Mouse (Mus musculus) myocyte (in vitro differentiated cells): ENCODE measurements around the gene Naaladl2. TPM values are rescaled to one million over a fixed set of nuclear protein-coding genes. Genes with fewer than 3 reads are reported as not detected.

Experiments
- H3K27me3 ChIP-seq: one replicate; pipeline ENCODE4 v1.6.1; 2011; ENCODE audit not compliant: control insufficient read depth, insufficient read depth, insufficient read length
- H3K36me3 ChIP-seq: one replicate; pipeline ENCODE4 v1.6.1; 2011; ENCODE audit not compliant: control insufficient read depth, insufficient read depth
- H3K4me2 ChIP-seq: one replicate; pipeline ENCODE4 v1.6.1; 2011; ENCODE audit warnings: low read depth, control low read depth
- H3K4me3 ChIP-seq: one replicate; pipeline ENCODE4 v1.5.1; 2011; ENCODE audit warnings: mild to moderate bottlenecking, control low read depth, moderate library complexity
- H3K79me2 ChIP-seq: one replicate; pipeline ENCODE4 v1.6.1; 2011; ENCODE audit not compliant: control insufficient read depth, insufficient read depth
- H3ac ChIP-seq: one replicate; pipeline ENCODE4 v1.6.1; 2011; ENCODE audit not compliant: control insufficient read depth, insufficient read length
- CEBPB ChIP-seq: IDR thresholded peaks from 2 replicates; pipeline ENCODE4 v1.6.1; 2011; ENCODE audit warnings: mild to moderate bottlenecking, moderate library complexity; ENCODE audit not compliant: poor library complexity, insufficient read depth, severe bottlenecking
- E2F4 ChIP-seq: IDR thresholded peaks from one replicate; pipeline ENCODE4 v1.6.1; 2011; ENCODE audit warnings: mild to moderate bottlenecking, control low read depth, moderate library complexity; ENCODE audit not compliant: insufficient read depth
- MAX ChIP-seq: IDR thresholded peaks from one replicate; pipeline ENCODE4 v1.6.1; 2011; ENCODE audit warnings: low read depth, mild to moderate bottlenecking, control low read depth
- MYOD1 ChIP-seq, 3 experiments: IDR thresholded peaks; one replicate each; pipeline ENCODE4 v1.6.1; 2011; ENCODE audit warnings: control low read depth in 2 of 3, low read depth in 2 of 3, mild to moderate bottlenecking in 2 of 3, moderate library complexity in 1 of 3; ENCODE audit not compliant: insufficient read length in 2 of 3, control insufficient read depth in 1 of 3
- MYOG ChIP-seq, 3 experiments: IDR thresholded peaks; one replicate each; pipeline ENCODE4 v1.6.1; 2011; ENCODE audit warnings: control low read depth in 2 of 3, low read depth in 2 of 3, mild to moderate bottlenecking in 2 of 3; ENCODE audit not compliant: insufficient read length in 2 of 3, control insufficient read depth in 1 of 3, insufficient read depth in 1 of 3
- POLR2A ChIP-seq: IDR thresholded peaks from one replicate; pipeline ENCODE4 v1.6.1; 2011; ENCODE audit warnings: low read depth, mild to moderate bottlenecking, control low read depth, moderate library complexity; ENCODE audit not compliant: insufficient read length
- POLR2AphosphoS2 ChIP-seq: IDR thresholded peaks from one replicate; pipeline ENCODE4 v1.6.1; 2011; ENCODE audit warnings: low read depth, control low read depth; ENCODE audit not compliant: insufficient read length
- REST ChIP-seq: IDR thresholded peaks from one replicate; pipeline ENCODE4 v1.6.1; 2011; ENCODE audit warnings: mild to moderate bottlenecking, control low read depth, moderate library complexity; ENCODE audit not compliant: insufficient read depth, insufficient read length
- SRF ChIP-seq: IDR thresholded peaks from one replicate; pipeline ENCODE4 v1.6.1; 2011; ENCODE audit warnings: low read depth; ENCODE audit not compliant: control insufficient read depth, insufficient read length
- TCF12 ChIP-seq: IDR thresholded peaks from one replicate; pipeline ENCODE4 v1.6.1; 2011; ENCODE audit warnings: mild to moderate bottlenecking, control low read depth; ENCODE audit not compliant: poor library complexity, insufficient read depth, severe bottlenecking
- TCF3 ChIP-seq: IDR thresholded peaks from one replicate; pipeline ENCODE4 v1.6.1; 2011; ENCODE audit warnings: low read depth, control low read depth; ENCODE audit not compliant: insufficient read length
- USF1 ChIP-seq: IDR thresholded peaks from one replicate; pipeline ENCODE4 v1.6.1; 2011; ENCODE audit warnings: low read depth, mild to moderate bottlenecking, control low read depth, moderate library complexity
- polyA plus RNA-seq: library from polyadenylated mRNA; unstranded; fragments of >200 nt; fragmentation: generic; extraction: Trizol; gene quantifications from one replicate; pipeline ENCODE4 v1.2.1, GENCODE M21; 2012; ENCODE audit warnings: missing spikeins

Gene Naaladl2
- polyA plus RNA-seq, 1 experiment = not detected

DNA sequence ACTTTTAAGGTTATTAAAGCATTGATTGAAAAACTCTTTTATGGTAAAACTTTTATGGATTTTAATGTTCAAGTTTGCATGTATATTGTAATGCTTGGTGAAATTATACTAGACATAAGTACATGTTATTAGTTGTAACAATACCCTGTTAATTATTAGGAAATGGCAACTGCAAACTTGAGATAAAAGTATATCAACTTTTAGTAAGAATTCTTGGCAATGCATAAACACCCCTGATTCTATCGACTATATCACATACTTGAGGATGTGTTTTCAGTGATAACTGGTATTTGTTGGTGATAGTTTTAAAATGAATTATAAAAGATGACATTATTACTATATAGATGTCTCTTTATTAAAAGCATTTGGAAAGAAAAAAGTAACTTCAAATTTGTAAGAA is 1017.9 kb downstream of the Naaladl2 start:
- H3K27me3 ChIP-seq = no peaks in the 10 kb centered on the region
- no peak overlapping the region for H3K4me2 ChIP-seq
- no peaks in the 10 kb centered on the region for H3K79me2 ChIP-seq
- H3K36me3 ChIP-seq = no peaks in the 10 kb centered on the region
- no peak overlapping the region for H3K4me3 ChIP-seq
- no peak for TF ChIP-seq POLR2AphosphoS2
- TF ChIP-seq TCF3 = no peak
- no peak for TF ChIP-seq MYOD1 (IDR thresholded peaks at IDR 0.05; ENCODE audit: control insufficient read depth in 1 of 3, insufficient read length in 2 of 3, low read depth in 2 of 3)
- no peak for TF ChIP-seq E2F4
- no peak for TF ChIP-seq USF1
- TF ChIP-seq REST = no peak
- H3ac ChIP-seq = no peak overlapping the region

- Histone ChIP-seq H3K36me3 (no peaks in the 10 kb centered on the region), H3ac (no peak overlapping the region), H3K4me2 (no peak overlapping the region), H3K27me3 (no peaks in the 10 kb centered on the region), H3K4me3 (no peak overlapping the region), H3K79me2 (no peaks in the 10 kb centered on the region)
- TF ChIP-seq REST (no peak), TCF12 (no peak), POLR2A (no peak), MAX (no peak), SRF (no peak), CEBPB (no peak), USF1 (no peak), POLR2AphosphoS2 (no peak), E2F4 (no peak), TCF3 (no peak), MYOG (IDR thresholded peaks at IDR 0.05; ENCODE audit: control insufficient read depth in 1 of 3, insufficient read depth in 1 of 3, insufficient read length in 2 of 3, low read depth in 2 of 3) (no peak), MYOD1 (IDR thresholded peaks at IDR 0.05; ENCODE audit: control insufficient read depth in 1 of 3, insufficient read length in 2 of 3, low read depth in 2 of 3) (no peak)
Observed at GRCm38 (mm10) chr3:24124034-24124433, 1020.0 kb downstream of the Naaladl2 start.

- no peak overlapping the region for H3K4me3 ChIP-seq
- no peaks in the 10 kb centered on the region for H3K36me3 ChIP-seq
- H3K4me2 ChIP-seq = no peak overlapping the region
- no peaks in the 10 kb centered on the region for H3K79me2 ChIP-seq
- no peak for TF ChIP-seq USF1
- no peak for TF ChIP-seq POLR2A
- no peak for TF ChIP-seq E2F4
- no peak for TF ChIP-seq SRF
- H3K27me3 ChIP-seq = no peaks in the 10 kb centered on the region
- H3ac ChIP-seq = no peak overlapping the region
Observed at GRCm38 (mm10) chr3:24118136-24118535, 1025.9 kb downstream of the Naaladl2 start.

DNA sequence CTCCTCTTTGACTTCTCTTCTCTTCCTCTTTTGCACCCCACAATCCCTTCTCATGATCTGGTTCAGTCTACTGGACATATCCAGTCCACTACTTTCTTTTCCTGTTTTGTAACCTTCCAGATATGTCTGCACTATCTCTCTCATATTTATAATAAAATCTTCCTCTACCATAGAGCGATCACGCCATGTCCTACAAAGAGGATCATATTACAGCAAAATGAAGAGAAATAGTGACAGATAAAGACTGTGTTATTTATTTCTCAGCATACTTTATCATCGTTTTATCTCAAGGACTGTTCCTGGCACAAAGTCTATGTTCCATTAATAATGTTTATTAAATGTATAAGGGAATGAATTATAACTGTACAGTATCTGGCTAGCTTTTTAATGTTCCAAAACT is 1029.2 kb downstream of the Naaladl2 start:
- Histone ChIP-seq H3K4me2 (no peak overlapping the region), H3K36me3 (no peaks in the 10 kb centered on the region), H3K4me3 (no peak overlapping the region), H3K27me3 (no peaks in the 10 kb centered on the region), H3K79me2 (no peaks in the 10 kb centered on the region), H3ac (no peak overlapping the region)
- TF ChIP-seq POLR2A (no peak), REST (no peak), TCF3 (no peak), USF1 (no peak), CEBPB (no peak)

DNA sequence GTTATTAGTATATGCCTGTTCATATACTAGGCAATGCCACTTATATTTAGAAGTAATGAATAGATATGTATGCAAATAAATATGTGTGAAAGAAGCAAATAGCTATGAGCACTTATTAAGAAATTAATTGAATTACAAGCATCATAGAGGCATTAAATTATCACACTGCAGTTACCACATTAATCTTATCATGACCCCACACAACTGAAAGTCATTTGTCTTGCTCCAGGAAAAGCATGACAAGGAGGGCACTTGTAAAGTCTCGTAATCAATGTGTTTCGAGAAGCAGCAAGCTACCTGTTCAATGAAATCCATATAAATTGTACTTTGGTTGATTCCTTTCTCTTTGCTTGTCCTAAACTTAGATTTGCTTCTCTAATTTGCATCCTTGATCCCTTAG is 1030.7 kb downstream of the Naaladl2 start:
- H3K27me3 ChIP-seq = no peaks in the 10 kb centered on the region
- TF ChIP-seq REST (no peak), MYOD1 (IDR thresholded peaks at IDR 0.05; ENCODE audit: control insufficient read depth in 1 of 3, insufficient read length in 2 of 3, low read depth in 2 of 3) (no peak), CEBPB (no peak), TCF12 (no peak), E2F4 (no peak), MYOG (IDR thresholded peaks at IDR 0.05; ENCODE audit: control insufficient read depth in 1 of 3, insufficient read depth in 1 of 3, insufficient read length in 2 of 3, low read depth in 2 of 3) (no peak), TCF3 (no peak), MAX (no peak), POLR2A (no peak), POLR2AphosphoS2 (no peak), SRF (no peak), USF1 (no peak)

More for the DNA sequence above, 1030.7 kb downstream of the Naaladl2 start:
- Histone ChIP-seq H3K4me2 (no peak overlapping the region), H3K36me3 (no peaks in the 10 kb centered on the region), H3K79me2 (no peaks in the 10 kb centered on the region), H3K4me3 (no peak overlapping the region), H3ac (no peak overlapping the region)
